Mouse (Mus musculus): ENCODE data around the gene Gm5460. TPM values are rescaled to one million over a fixed set of nuclear protein-coding genes. Genes with fewer than 3 reads are reported as not detected.

Gm5460 gene
- total RNA-seq, 2 experiments from 2014 or later, result not detected

DNA sequence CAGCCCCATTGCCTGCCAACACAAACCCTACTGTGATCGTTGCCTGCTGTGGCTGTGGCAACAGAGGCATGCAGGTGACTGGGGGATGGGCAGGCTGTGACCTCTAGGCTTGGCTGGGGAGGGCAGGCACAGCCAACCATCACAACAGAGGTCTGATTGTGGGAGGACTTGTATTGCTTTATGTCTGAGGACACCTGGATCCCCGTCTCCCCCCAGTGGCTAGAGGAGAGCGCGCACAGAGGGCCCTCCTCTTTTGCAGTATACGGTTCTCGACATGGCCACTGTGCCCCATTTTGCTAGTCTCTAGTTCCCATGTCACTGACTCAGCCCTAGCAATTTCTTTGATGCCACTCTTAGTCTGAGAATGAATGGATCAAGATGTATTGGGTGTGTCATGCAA lies 55.1 kb downstream of the Gm5460 start:
- DNase-seq (ENCODE audit: low spot score in 2 of 2), result no peak

GRCm38 (mm10) chr14:34075346-34075745 lies 58.8 kb downstream of the Gm5460 start:
- DNase-seq (ENCODE audit: low spot score in 2 of 2), result no peak

GRCm38 (mm10) chr14:34077222-34077621 lies 60.7 kb downstream of the Gm5460 start:
- DNase-seq (ENCODE audit: low spot score in 2 of 2), result no peak

GRCm38 (mm10) chr14:34078293-34078692 lies 61.7 kb downstream of the Gm5460 start:
- no peak for DNase-seq (ENCODE audit: low spot score in 2 of 2)

GRCm38 (mm10) chr14:34080321-34080997 lies 63.9 kb downstream of the Gm5460 start:
- DNase-seq (ENCODE audit: low spot score in 2 of 2), result peak; percentile 42 to 72

DNA sequence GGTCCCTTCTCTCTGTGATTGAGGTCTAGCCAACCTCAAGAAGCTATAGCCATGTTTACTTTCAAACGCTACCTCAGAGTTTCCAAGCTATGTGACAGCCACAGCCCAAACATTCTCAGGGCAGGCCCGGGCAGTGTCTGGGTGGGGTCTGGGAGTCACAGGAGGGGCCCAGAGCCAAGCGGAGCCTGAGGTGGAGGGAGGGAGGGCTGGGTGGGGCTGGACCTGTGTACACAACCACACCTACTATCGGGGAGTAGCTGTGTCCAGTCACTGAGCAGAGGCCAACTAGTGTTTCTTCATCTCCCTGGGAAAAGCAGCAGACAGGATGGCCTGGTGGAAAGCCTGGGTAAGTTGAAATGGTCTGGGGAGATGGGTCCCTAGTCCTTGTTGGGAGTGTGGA lies 69.2 kb downstream of the Gm5460 start, which contains the start of gene Anxa8:
Anxa8 (plus strand) TSS at position 251 of the 400 bp plus-strand sequence.
- no peak for DNase-seq (ENCODE audit: low spot score in 2 of 2)

DNA sequence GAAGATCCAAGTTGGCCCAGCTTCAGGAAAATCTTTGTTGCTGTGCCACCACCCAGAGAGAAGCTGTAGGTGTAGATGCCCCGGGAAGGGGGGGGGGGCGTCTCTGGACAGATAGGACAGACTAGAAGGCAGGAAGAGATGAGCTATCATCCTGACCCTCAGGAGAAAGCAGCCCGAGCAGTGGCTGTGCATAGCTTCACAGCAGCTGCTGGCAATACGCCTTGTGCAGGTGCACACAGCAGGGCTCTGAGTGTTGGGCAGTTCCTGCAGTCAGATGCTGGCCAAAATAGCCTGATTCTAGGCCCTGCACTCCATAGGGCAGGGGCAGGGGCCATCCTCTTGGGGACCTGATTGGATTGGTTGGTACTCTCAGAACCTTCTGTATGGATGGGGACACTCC lies 70.2 kb downstream of the Gm5460 start:
- DNase-seq (ENCODE audit: low spot score in 2 of 2), result no peak

DNA sequence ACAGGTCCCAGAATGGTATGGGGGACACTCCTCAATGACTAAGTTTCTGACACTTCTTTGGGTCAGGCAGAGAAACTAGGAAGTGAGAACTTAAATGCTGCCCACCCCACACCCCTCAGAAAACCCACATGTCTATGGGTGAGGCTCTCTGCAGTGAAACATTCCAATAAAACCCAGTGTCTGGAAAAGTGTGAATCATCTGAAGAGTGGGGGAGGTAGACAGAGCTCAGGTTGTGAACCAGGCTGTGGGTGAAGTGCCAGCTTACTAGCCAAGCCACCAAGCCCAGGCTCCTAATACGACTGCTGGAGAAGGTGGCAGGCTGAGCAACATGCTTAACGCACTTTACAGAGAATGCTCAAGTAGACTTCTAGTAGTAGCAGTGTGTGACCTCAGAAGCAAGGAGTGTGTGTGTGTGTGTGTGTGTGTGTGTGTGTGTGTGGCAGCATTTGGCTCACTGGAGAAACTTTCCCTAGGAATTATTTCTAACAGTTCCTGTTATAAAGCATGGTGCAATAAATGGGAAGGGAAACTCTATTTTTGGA lies 71.4 kb downstream of the Gm5460 start:
- no peak for DNase-seq (ENCODE audit: low spot score in 2 of 2)

GRCm38 (mm10) chr14:34089796-34090195 lies 73.2 kb downstream of the Gm5460 start:
- no peak for DNase-seq (ENCODE audit: low spot score in 2 of 2)

DNA sequence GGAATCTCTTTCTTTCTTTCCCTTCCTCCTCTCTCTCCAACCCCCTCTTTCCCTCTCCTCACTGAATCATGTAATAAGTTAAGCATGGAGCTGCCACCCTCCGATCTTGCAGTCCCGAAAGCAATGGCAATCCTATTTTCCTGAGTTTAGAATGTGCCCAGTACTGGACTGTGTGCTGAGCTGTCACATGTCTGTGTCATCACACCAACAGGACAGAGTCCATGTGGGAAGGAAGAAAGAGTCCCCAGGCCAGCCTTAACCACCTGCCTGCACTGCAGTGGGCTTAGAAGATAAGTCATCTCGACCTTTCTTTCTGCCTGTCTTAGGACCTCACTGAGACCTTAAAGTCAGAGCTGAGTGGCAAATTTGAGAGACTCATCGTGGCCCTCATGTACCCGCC lies 74.9 kb downstream of the Gm5460 start:
- DNase-seq (ENCODE audit: low spot score in 2 of 2), result no peak

DNA sequence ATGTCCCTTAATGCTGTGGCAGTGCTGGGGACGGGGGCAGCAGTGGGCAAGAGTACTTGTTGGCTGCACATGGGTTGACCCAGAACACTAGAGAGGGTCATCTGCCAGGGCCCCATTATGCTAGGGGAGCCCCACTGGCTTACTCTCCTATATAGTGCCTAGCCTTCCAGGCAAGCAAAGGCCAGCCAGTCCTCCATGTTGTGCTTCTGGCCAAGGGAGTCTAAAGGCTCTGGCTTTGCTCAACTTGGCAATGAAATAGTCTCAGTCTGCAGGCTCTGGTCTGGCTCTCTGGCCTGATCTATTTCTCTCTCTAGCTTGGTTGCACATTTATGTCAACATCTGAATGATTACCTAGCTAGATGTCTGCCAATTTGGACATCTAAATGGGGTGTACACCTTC lies 76.3 kb downstream of the Gm5460 start:
- no peak for DNase-seq (ENCODE audit: low spot score in 2 of 2)

- no peak for DNase-seq (ENCODE audit: low spot score in 2 of 2)
Measured at GRCm38 (mm10) chr14:34096161-34096560, 79.6 kb downstream of the Gm5460 start.

Other genes starting within 250 kb of the Gm5460 start
- 1 to 10 TPM; 5.4 to 5.7 TPM for gene Gdf10, start 93.2 kb upstream of the Gm5460 start, total RNA-seq (2021)
- gene Gdf2, start 75.7 kb upstream of the Gm5460 start, total RNA-seq (2021), result not detected
- under 1 TPM in 1 of 2 experiments, not detected in 1; 0.07 TPM for gene Rbp3, start 62.8 kb upstream of the Gm5460 start, total RNA-seq (2021)
- 1 to 10 TPM; 4.0 to 4.1 TPM for gene Zfp488, start 38.0 kb upstream of the Gm5460 start, total RNA-seq (2021)
- gene Gm30083, start 1.6 kb upstream of the Gm5460 start, total RNA-seq (2021), result not detected
- gene Antxrl, start 35.9 kb downstream of the Gm5460 start, total RNA-seq (2021), result not detected
- gene Anxa8, start 69.2 kb downstream of the Gm5460 start, total RNA-seq (2021), result under 1 TPM; 0.45 to 0.63 TPM
- gene A630023A22Rik, start 86.0 kb downstream of the Gm5460 start, total RNA-seq (2021), result not detected
- not detected for gene Npy4r, start 135.7 kb downstream of the Gm5460 start, total RNA-seq (2021)
- gene Gprin2, start 184.9 kb downstream of the Gm5460 start, total RNA-seq (2021), result 1 to 10 TPM; 2.9 to 3.3 TPM
- gene Syt15, start 202.8 kb downstream of the Gm5460 start, total RNA-seq (2021), result under 1 TPM; 0.30 to 0.32 TPM

Measured in layer of hippocampus, adult 18-20 months (tissue).